Mouse (Mus musculus) embryonic facial prominence, embryonic 12.5 days (tissue): Measurements from ENCODE around the gene Gm49425. TPM values are rescaled to one million over a fixed set of nuclear protein-coding genes. Genes with fewer than 3 reads are reported as not detected.

Source experiments
- ATAC-seq: fragments of 200-750 bp; cut with Nextera tagmentation; 2 replicates; pipeline ENCODE4 v1.8.0; 2017; ENCODE audit not compliant: insufficient number of reproducible peaks, insufficient read depth, low FRiP score, low TSS enrichment
- H3K27ac ChIP-seq: fragments of 300-500 bp; sonication (generic); 2 replicates; pipeline ENCODE4 v1.5.1; 2016; ENCODE audit warnings: mild to moderate bottlenecking
- H3K27me3 ChIP-seq: fragments of 300-500 bp; sonication (generic); 2 replicates; pipeline ENCODE4 v1.6.1; 2016; ENCODE audit warnings: mild to moderate bottlenecking, moderate library complexity
- H3K36me3 ChIP-seq: fragments of 300-500 bp; sonication (generic); 2 replicates; pipeline ENCODE4 v1.6.1; 2016; ENCODE audit warnings: mild to moderate bottlenecking
- H3K4me1 ChIP-seq: fragments of 300-500 bp; sonication (generic); 2 replicates; pipeline ENCODE4 v1.6.1; 2016
- H3K4me2 ChIP-seq: fragments of 300-500 bp; sonication (generic); replicated peaks from 2 replicates; pipeline ENCODE4 v1.6.1; 2016; ENCODE audit warnings: mild to moderate bottlenecking, moderate library complexity
- H3K4me3 ChIP-seq: fragments of 300-500 bp; sonication (generic); 2 replicates; pipeline ENCODE4 v1.5.1; 2016; ENCODE audit warnings: mild to moderate bottlenecking
- H3K9ac ChIP-seq: fragments of 300-500 bp; sonication (generic); 2 replicates; pipeline ENCODE4 v1.6.1; 2016; ENCODE audit warnings: mild to moderate bottlenecking, moderate library complexity
- H3K9me3 ChIP-seq: fragments of 300-500 bp; sonication (generic); 2 replicates; pipeline ENCODE4 v1.6.1; 2016; ENCODE audit warnings: mild to moderate bottlenecking, moderate library complexity
- WGBS: fragments of 180-500 bp; shearing (Covaris S2); methylation state at CpG from one replicate; pipeline ENCODE4 v1.1.7; 2016; 5-methylcytosine and 5-hydroxymethylcytosine counted together
- microRNA-seq: library from miRNA; unstranded; fragments of <30 nt; microRNA quantifications from one replicate; pipeline ENCODE4, GENCODE M21; 2017
- polyA plus RNA-seq: library from polyadenylated mRNA; unstranded; fragments of >200 nt; fragmentation: Nextera tagmentation; extraction: Ambion mirVana; gene quantifications from 2 replicates; pipeline ENCODE4 v1.2.1, GENCODE M21; 2016

Gm49425 gene
- polyA plus RNA-seq, 1 experiment from 2014 or later, result not detected

DNA sequence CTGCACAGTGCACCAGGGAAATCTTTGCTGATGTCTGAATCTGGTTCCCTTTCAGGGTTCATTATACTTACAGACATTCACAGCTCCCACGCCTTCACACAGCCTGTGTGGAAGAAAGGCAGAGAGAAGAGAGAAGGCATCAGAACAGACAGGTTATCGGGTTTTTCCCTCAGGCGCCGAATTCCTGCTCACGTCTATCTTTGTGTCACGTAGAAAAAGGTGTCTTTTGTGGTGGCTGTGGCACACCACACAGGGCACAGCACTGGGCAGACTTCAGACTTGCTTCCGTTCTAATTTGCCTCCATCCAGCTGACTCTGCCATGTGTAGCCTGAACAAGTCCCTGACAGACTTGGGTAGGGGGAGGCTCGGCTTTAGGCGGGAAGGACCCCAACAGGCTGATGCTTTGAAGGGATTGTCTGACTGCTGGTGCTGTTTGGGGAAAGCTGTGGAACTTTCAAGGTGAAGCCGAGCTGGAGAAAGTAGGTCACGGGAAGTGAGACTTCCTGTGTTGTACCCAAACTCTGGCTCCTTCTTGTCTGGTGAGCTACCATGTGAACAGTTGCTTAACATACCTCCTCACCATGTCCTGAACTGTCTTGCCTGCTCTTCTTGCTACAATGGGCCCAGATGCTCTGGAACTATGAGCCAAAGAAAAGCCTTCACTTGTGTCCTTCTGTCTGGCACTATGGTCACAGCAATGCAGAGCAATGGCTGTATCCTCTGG, 31.0 kb downstream of the Gm49425 start:
- Histone ChIP-seq H3K27ac (no peak overlapping the region), H3K4me1 (no peaks in the 10 kb centered on the region), H3K27me3 (no peaks in the 10 kb centered on the region), H3K4me2 (no peak overlapping the region), H3K9me3 (no peaks in the 10 kb centered on the region), H3K36me3 (no peaks in the 10 kb centered on the region), H3K9ac (no peak overlapping the region), H3K4me3 (no peak overlapping the region)
- no peak for ATAC-seq
- WGBS, result 65% methylated on average over 11 of the region's 11 CpGs

DNA sequence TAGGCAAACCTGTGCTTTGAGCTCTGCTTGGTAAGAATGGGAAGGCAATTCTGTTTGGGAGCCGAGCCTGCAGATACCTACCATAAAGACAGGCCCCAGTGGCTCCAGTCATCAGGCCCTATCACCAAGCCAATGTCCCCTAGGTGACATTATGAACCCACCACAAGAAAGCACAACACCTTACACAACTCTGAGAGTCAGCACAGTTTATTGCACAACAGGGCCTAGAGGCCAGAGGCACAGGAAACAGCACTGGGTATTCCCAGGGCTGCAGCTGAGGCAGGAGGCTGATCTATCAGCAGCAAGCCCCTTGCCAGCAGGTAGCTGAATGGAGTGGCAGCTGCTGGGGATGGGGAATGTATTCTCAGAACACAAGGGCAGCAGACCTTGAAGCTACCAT, 32.1 kb downstream of the Gm49425 start:
- Histone ChIP-seq H3K27ac (no peak overlapping the region), H3K36me3 (no peaks in the 10 kb centered on the region), H3K4me3 (no peak overlapping the region), H3K27me3 (no peaks in the 10 kb centered on the region), H3K9me3 (no peaks in the 10 kb centered on the region), H3K9ac (no peak overlapping the region), H3K4me1 (no peaks in the 10 kb centered on the region), H3K4me2 (no peak overlapping the region)
- 86% methylated on average over 1 of the region's 1 CpGs for WGBS
- no peak for ATAC-seq

DNA sequence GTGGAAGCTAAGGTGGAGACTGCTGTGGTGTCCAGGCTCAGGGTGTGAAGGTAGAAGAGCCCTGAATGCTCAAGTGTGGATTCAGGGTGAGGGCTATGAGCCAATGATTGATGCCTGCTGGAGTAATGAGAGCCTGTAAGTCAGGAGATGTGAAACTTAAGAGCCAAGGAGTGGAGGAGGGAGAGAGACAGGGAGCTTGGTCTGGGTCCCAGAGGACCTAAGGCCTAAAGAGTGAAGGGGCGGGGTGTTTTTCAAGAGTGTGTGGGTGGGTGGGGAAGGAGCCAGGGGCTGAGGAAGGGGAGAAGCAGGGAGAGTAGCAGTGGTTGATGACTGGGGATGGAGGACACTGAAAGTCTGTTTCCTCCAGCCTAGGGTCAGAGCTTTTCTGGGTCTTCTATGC, 33.4 kb downstream of the Gm49425 start:
- Histone ChIP-seq H3K36me3 (no peaks in the 10 kb centered on the region), H3K27me3 (peaks cover 4% of the 10 kb centered on the region), H3K27ac (no peak overlapping the region), H3K9ac (no peak overlapping the region), H3K9me3 (no peaks in the 10 kb centered on the region), H3K4me3 (no peak overlapping the region), H3K4me2 (no peak overlapping the region), H3K4me1 (peaks cover 2% of the 10 kb centered on the region; the same call in 1 of the 2 replicates)
- ATAC-seq, result no peak
- 79% methylated on average over 1 of the region's 1 CpGs for WGBS

DNA sequence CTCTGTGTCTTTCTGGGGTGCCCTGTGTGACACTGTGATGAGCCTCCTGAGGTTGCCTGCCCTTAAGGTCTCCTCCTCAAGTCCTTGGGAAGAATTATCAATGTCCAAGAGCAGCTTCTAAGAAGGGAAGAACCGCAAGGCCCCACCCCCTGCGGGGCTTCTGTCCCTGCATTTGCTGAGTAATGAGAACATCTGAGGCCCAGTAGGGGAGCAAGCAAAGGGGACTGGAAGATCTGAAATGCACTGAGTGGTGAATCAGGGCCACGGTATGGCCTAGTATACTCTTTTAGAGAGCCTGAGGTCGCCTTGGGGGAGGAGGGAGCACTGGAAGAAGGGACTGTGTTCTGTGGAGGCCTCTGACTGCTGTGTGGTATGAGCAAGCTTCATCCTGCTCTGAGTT, 35.0 kb downstream of the Gm49425 start:
- 45% methylated on average over 4 of the region's 4 CpGs for WGBS
- Histone ChIP-seq H3K4me1 (peaks cover 2% of the 10 kb centered on the region; the same call in 1 of the 2 replicates), H3K9ac (no peak overlapping the region), H3K4me2 (no peak overlapping the region), H3K9me3 (no peaks in the 10 kb centered on the region), H3K27ac (no peak overlapping the region), H3K36me3 (no peaks in the 10 kb centered on the region), H3K27me3 (peaks cover 4% of the 10 kb centered on the region), H3K4me3 (no peak overlapping the region)
- no peak for ATAC-seq

DNA sequence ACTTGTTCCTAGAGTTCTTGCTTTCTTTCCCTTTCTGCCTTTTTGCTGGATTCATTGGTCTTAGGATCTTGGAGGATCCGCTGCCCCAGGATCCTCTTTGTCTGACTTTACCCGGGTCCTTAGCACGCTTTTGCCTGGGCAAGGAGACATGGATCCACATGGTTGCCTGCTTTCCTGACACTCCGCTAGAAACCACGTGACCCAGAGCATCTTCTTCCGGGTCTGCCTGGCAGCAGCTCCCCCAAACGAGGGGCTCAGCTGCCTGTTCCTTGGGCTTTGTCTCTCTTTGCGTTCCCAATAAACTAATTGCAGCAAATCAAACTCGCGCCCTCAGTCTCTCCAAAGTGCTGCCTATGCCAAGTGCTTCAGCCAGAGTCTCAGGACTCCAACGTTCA, 37.4 kb downstream of the Gm49425 start:
- H3K4me2 ChIP-seq, result peak overlapping the region; percentile 65
- peaks cover 6% of the 10 kb centered on the region for H3K27me3 ChIP-seq
- no peaks in the 10 kb centered on the region for H3K9me3 ChIP-seq
- no peaks in the 10 kb centered on the region for H3K36me3 ChIP-seq
- H3K9ac ChIP-seq, result 0 out of 2 replicates have a peak overlapping the region, but pooled peaks have one; percentile 22
- WGBS, result 35% methylated on average over 11 of the region's 11 CpGs
- peaks cover 2% of the 10 kb centered on the region; the same call in 1 of the 2 replicates for H3K4me1 ChIP-seq
- ATAC-seq, result no peak
- peak overlapping the region; percentile 37 for H3K4me3 ChIP-seq
- no peak overlapping the region for H3K27ac ChIP-seq

DNA sequence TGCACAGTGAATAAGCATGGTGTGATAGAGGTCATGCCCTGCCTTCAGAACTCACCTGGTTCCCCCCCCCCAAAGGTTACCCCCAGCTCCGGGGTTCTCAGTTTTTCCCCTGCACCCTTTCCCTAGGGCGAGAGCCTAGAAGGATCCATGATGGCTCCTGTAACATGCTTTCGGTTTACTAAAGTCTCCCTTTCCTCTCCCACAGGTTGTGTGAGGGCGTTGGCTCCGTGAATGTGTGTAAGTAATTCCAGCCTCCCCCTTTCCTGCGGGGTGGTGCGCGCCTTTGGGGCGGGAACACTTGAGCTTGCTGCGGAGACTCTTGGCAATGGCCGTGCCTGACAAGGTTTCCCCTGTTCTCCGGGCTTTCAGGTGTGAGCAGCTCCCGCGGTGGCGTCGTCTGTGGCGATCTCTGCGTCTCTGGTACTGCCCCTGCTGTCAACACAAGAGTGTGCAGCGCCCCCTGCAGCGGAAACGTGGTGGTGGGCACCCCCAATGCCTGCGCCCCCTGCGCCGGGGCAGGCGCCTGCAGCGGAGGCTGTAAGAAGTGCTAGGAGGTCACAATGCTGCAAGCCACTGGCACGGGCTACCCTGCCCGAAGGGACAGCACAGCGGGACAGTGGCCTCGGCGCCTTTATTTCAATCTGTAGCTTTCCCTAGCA, 37.9 kb downstream of the Gm49425 start:
- Histone ChIP-seq H3K9me3 (no peaks in the 10 kb centered on the region), H3K27ac (no peak overlapping the region)

DNA sequence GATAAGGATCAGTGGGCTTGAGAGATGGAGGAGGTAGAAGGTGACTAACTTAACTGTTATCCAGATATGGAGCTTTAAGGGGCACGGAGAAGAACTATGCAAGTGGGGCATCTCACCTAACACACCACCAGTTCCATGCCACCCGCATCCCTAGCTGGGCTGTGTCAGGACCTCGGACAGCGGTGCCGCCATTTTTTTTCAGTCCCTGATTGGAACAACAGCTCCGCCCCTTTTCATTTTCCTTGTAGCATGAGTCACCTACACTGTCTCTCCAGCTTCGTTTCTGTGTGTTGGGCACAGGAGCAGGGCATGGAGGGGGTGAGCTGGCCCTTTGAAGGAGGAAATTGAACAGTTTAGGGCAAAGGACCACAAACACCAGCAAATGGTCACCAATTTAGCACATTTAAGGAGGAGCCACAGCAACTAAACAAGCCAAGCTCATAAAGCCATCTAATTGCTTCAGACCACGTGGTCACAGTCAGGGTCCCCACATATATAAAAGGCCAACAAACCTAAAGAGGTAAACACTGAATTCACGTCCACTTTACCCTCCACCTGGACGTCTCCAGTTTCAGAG, 44.0 kb downstream of the Gm49425 start, which contains the start of gene Krt86:
Gene Krt86 (plus strand): TSS at position 527 of the 577 bp plus-strand sequence.
- H3K9ac ChIP-seq, result no peak within 1 kb of the TSS
- H3K27me3 ChIP-seq, result peaks cover 3% of the 10 kb centered on the region; the same call in 1 of the 2 replicates
- H3K27ac ChIP-seq, result no peak within 1 kb of the TSS
- no peak within 1 kb of the TSS for H3K4me3 ChIP-seq
- no peak for ATAC-seq
- no peak within 1 kb of the TSS for H3K4me2 ChIP-seq
- 34% methylated on average over 10 of the region's 10 CpGs for WGBS
- no peaks in the 10 kb centered on the region for H3K4me1 ChIP-seq
- no peaks in the 10 kb centered on the region for H3K9me3 ChIP-seq
- H3K36me3 ChIP-seq, result no peaks in the 10 kb centered on the region

More for the DNA sequence above, 37.9 kb downstream of the Gm49425 start:
- Histone ChIP-seq H3K27me3 (peaks cover 7% of the 10 kb centered on the region), H3K36me3 (no peaks in the 10 kb centered on the region), H3K4me2 (peak overlapping the region; percentile 65), H3K4me1 (peaks cover 2% of the 10 kb centered on the region; the same call in 1 of the 2 replicates), H3K9ac (peak overlapping the region; percentile 22; the same call in 1 of the 2 replicates), H3K4me3 (peak overlapping the region; percentile 37)
- WGBS, result 10% methylated on average over 31 of the region's 31 CpGs
- 0 out of 2 replicates have a peak, but pooled peaks have one; percentile 45 for ATAC-seq

DNA sequence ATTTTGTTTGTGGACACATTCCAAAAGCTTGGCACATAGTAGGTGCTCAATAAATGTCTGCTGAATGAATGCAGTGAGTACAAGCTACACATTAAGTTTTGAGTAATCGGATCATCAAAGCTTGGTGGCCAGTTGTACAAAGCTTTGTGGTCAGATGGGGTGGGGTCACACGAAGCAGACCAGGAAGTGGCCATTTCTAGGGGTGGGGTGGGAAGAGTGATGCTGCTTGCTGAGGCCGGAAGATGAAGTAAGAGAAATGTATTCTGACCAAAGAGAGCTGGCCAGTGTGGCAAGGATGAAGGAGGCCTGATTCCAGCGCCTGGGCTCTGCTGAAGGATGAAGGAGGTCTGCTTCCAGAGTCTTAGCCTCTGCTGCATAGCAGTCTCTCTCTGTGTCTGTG, 48.0 kb downstream of the Gm49425 start:
- ATAC-seq, result no peak
- Histone ChIP-seq H3K4me1 (no peaks in the 10 kb centered on the region), H3K27ac (no peak overlapping the region), H3K4me3 (no peak overlapping the region), H3K9ac (no peak overlapping the region), H3K36me3 (no peaks in the 10 kb centered on the region), H3K27me3 (no peaks in the 10 kb centered on the region), H3K4me2 (no peak overlapping the region), H3K9me3 (no peaks in the 10 kb centered on the region)
- WGBS, result 83% methylated on average over 4 of the region's 4 CpGs

Small RNA genes lying within 50 kb of the gene (microRNA-seq; reads per million reads assigned to microRNA genes)
- not detected for gene Gm44393

Other genes with a start within 250 kb of the Gm49425 start
- gene Atg101, start 233.0 kb downstream of the Gm49425 start, polyA plus RNA-seq, result 61.7 and 64.5 TPM in 2 replicates
- gene 6030408B16Rik, start 224.0 kb downstream of the Gm49425 start, polyA plus RNA-seq, result 1.0 and 1.1 TPM in 2 replicates
- 0.35 and 0.45 TPM in 2 replicates for gene Krt80, start 147.1 kb downstream of the Gm49425 start, polyA plus RNA-seq
- gene Krt7, start 106.2 kb downstream of the Gm49425 start, polyA plus RNA-seq, result 14.2 and 15.7 TPM in 2 replicates
- 0.53 and 0.54 TPM in 2 replicates for gene Krt87, start 78.5 kb downstream of the Gm49425 start, polyA plus RNA-seq
- not detected in 2 replicates for gene Krt88, start 69.5 kb downstream of the Gm49425 start, polyA plus RNA-seq
- gene Krt81, start 53.5 kb downstream of the Gm49425 start, polyA plus RNA-seq, result not detected in 2 replicates
- gene Krt86, start 43.8 kb downstream of the Gm49425 start, polyA plus RNA-seq, result not detected in 2 replicates
- gene Krt83, start 25.7 kb downstream of the Gm49425 start, polyA plus RNA-seq, result not detected in 2 replicates
- gene Krt84, start 15.6 kb upstream of the Gm49425 start, polyA plus RNA-seq, result 0.06 TPM in 1 of 2 replicates, not detected in the other
- gene Krt82, start 33.4 kb upstream of the Gm49425 start, polyA plus RNA-seq, result not detected in 2 replicates
- gene Krt90, start 45.7 kb upstream of the Gm49425 start, polyA plus RNA-seq, result 0.34 and 0.59 TPM in 2 replicates
- 0.36 and 0.64 TPM in 2 replicates for gene Krt75, start 56.6 kb upstream of the Gm49425 start, polyA plus RNA-seq
- not detected in 2 replicates for gene Gm5414, start 110.9 kb upstream of the Gm49425 start, polyA plus RNA-seq
- not detected in 2 replicates for gene Gm5478, start 130.1 kb upstream of the Gm49425 start, polyA plus RNA-seq
- gene Krt6b, start 163.0 kb upstream of the Gm49425 start, polyA plus RNA-seq, result not detected in 2 replicates
- gene Krt6a, start 177.0 kb upstream of the Gm49425 start, polyA plus RNA-seq, result 1.4 and 1.6 TPM in 2 replicates
- 73.2 and 80.6 TPM in 2 replicates for gene Krt5, start 195.6 kb upstream of the Gm49425 start, polyA plus RNA-seq
- gene Krt71, start 225.8 kb upstream of the Gm49425 start, polyA plus RNA-seq, result not detected in 2 replicates